Mouse (Mus musculus) megakaryocyte, embryonic 14.5 days (primary cell): Measurements from ENCODE around the gene Cgas.

Source experiments
- FLI1 ChIP-seq: IDR thresholded peaks from 2 replicates; pipeline ENCODE4 v1.6.1; 2012; ENCODE audit warnings: low read length, inconsistent platforms, mixed read lengths
- GATA1 ChIP-seq: IDR thresholded peaks from 3 replicates; pipeline ENCODE4 v1.6.1; 2012; ENCODE audit warnings: mixed read lengths, low read length, inconsistent platforms, borderline replicate concordance

DNA sequence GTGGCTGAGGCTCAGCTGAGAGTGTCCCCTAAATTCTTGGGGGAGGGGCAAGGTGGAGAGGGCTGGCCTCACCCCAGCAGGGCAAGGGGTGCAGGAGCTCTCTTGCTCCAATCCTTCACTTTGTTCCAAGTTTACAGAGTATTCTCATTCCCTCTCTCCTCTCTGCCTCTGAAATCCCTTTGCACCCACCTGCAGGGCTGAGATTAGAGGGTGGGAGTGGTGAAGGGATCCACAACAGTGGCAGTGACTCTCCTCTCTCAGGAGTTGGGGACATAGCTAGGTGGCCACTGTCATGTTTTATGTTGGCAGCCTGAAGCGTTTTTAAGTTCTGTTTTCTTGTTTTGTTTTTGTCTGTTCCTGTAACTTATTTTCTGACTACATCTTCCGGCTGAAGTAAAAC, 13.5 kb downstream of the Cgas start:
- TF ChIP-seq GATA1: no peak
- TF ChIP-seq FLI1: no peak
